ENCODE assay signal across 8 mouse cellular contexts in the genomic region with DNA sequence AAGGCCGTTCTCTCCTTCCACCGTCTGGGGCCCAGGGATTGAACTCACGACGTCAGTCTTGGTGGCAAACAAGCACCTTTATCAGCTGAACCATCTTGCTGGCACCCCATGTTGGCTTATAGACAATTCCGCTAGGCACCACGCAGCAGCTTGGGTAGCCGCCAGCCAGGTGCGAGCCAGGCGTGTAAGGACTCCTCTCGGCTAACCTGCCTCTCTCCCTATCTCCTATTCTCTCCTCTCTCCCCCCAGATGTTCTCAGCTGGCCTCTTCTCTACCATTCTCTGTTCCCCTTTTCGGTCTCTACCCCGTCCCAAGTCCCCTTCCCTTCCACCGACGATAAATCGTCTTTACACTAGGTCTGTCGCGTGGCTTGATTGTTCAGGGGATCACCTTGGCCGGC. TPM values are rescaled to one million over a fixed set of nuclear protein-coding genes. Genes with fewer than 3 reads are reported as not detected.
DNase-seq lines count a peak whose midpoint lies in the region; ATAC-seq and TF ChIP-seq lines count a peak whose summit lies in the region.

No protein-coding gene starts in this region.

- H3K9me3 ChIP-seq in ES-E14 (ENCODE audit: control insufficient read depth, insufficient read depth, low read depth, low read length): no peaks in the 10 kb centered on the region
- no peaks in the 10 kb centered on the region for H3K9me3 ChIP-seq in heart, embryonic 16.5 days (replicated peaks; ENCODE audit: control insufficient read depth, low read length)

- 13% methylated on average over 18 of the region's 18 CpGs for WGBS in heart, embryonic 16.5 days
- WGBS in macrophage (ENCODE audit: missing documents): 7% methylated on average over 18 of the region's 18 CpGs

- peak overlapping the region; percentile 78 for H3K9ac ChIP-seq in ES-E14 (ENCODE audit: insufficient read depth, low read depth, low read length, poor library complexity, severe bottlenecking)
- H3K9ac ChIP-seq in heart, embryonic 16.5 days (ENCODE audit: low read length): peak overlapping the region; percentile 72

- peaks cover 36% of the 10 kb centered on the region for H3K79me2 ChIP-seq in macrophage (ENCODE audit: inconsistent target)

- no peak for ATAC-seq in heart, embryonic 16.5 days (replicated peaks; ENCODE audit: extremely low read depth, insufficient read depth, low FRiP score)

- H3K4me2 ChIP-seq in heart, embryonic 16.5 days (ENCODE audit: low read depth, low read length): peak overlapping the region; percentile 77

- H3K36me3 ChIP-seq in ES-E14 (ENCODE audit: control insufficient read depth, insufficient read depth, low read length, poor library complexity, severe bottlenecking) (peaks cover 14% of the 10 kb centered on the region; the same call in 1 of the 2 replicates), macrophage (ENCODE audit: inconsistent target) (0 out of 2 replicates have a peak, but pooled peaks cover 2% of the 10 kb centered on the region)
- peaks cover 5% of the 10 kb centered on the region; the same call in 1 of the 2 replicates for H3K36me3 ChIP-seq in heart, embryonic 16.5 days (ENCODE audit: control insufficient read depth, insufficient read depth)

- peak overlapping the region; percentile 71 to 72 for H3K4me3 ChIP-seq in ES-E14 (ENCODE audit: insufficient read depth in 1 of 2, low read depth in 1 of 2, low read length in 2 of 2, poor library complexity in 1 of 2, severe bottlenecking in 1 of 2)
- peak overlapping the region; percentile 71 for H3K4me3 ChIP-seq in heart, embryonic 16.5 days (ENCODE audit: low read length)
- H3K4me3 ChIP-seq in macrophage (ENCODE audit: inconsistent target): peak overlapping the region; percentile 82

- no peaks in the 10 kb centered on the region for H3K27me3 ChIP-seq in heart, embryonic 16.5 days (ENCODE audit: control insufficient read depth, insufficient read depth, low read length)

- no peak overlapping the region for H3K27ac ChIP-seq in ES-E14 (ENCODE audit: insufficient read depth, low read depth, low read length, poor library complexity, severe bottlenecking)
- H3K27ac ChIP-seq in heart, embryonic 16.5 days (ENCODE audit: low read length): peak overlapping the region; percentile 66
- H3K27ac ChIP-seq in macrophage: peak overlapping the region; percentile 34

- peaks cover 5 to 7% of the 10 kb centered on the region in 2 experiments; a peak in 2 of 4 replicates for H3K4me1 ChIP-seq in ES-E14 (ENCODE audit: control insufficient read depth in 2 of 2, insufficient read depth in 2 of 2, low read length in 2 of 2, poor library complexity in 1 of 2)
- H3K4me1 ChIP-seq in heart, embryonic 16.5 days (ENCODE audit: control insufficient read depth, insufficient read depth, low read length): peaks cover 12% of the 10 kb centered on the region

- DNase-seq in heart, adult 11 months: peak; percentile 94
- DNase-seq in heart, postnatal 4 days: no peak
- DNase-seq in ES-E14 (ENCODE audit: low read depth, low spot score): no peak
- DNase-seq in embryo, embryonic 10.5 days (ENCODE audit: low spot score): no peak
- no peak for DNase-seq in right cerebral cortex, postnatal 25 days
- no peak for DNase-seq in lung, postnatal 10 days

- in situ Hi-C loops in ES-E14 (cut with MboI; ENCODE audit: low sequenced_read_pairs in 2 of 2, unreplicated experiment in 2 of 2): no loop called here

TF ChIP-seq in ES-E14, 5 proteins besides CTCF, POLR2A, EP300 and RAD21:
- TF ChIP-seq MAFK (IDR thresholded peaks at IDR 0.05; ENCODE audit: insufficient read depth, low read depth, low read length) (no peak), ZC3H11A (IDR thresholded peaks at IDR 0.05; ENCODE audit: borderline replicate concordance, low read depth, low read length) (no peak)

RNA-seq across cellular contexts. Expression of gene Ddost, which starts 0.8 kb away (rescaled TPM):
- total RNA-seq in heart, postnatal 4 days (2021): 100 to 1,000 TPM; 104 to 105 TPM
- 317 and 466 TPM in 2 replicates for total RNA-seq in ES-E14 (2012; rRNA removed)
- polyA plus RNA-seq in heart, embryonic 16.5 days (2015; fragmentation: Nextera tagmentation; extraction: Ambion mirVana): 247 and 263 TPM in 2 replicates
- 10 to 100 TPM in 10 of 26 experiments, 1 to 10 TPM in 16; 3.1 to 32.6 (median 9.6) TPM for total RNA-seq in macrophage (2018; cell fraction: chromatin; rRNA removed)
- total RNA-seq in macrophage (2018; cell fraction: cytosol; rRNA removed): 100 to 1,000 TPM in 20 of 26 experiments, 10 to 100 TPM in 6; 86.3 to 128 (median 110) TPM
- total RNA-seq in macrophage (2018; cell fraction: nucleus; rRNA removed): 100 to 1,000 TPM in 3 of 26 experiments, 10 to 100 TPM in 23; 24.8 to 118 (median 73.5) TPM
- polyA plus RNA-seq in macrophage (2018): 99.5 to 135 TPM (median 111 TPM) in 3 replicates

RNA-seq across cellular contexts. Expression of gene Pink1, which starts 22.4 kb away (rescaled TPM):
- total RNA-seq in heart, postnatal 4 days (2021): 100 to 1,000 TPM; 163 to 177 TPM
- total RNA-seq in ES-E14 (2012; rRNA removed): 13.4 and 14.2 TPM in 2 replicates
- polyA plus RNA-seq in heart, embryonic 16.5 days (2015; fragmentation: Nextera tagmentation; extraction: Ambion mirVana): 70.9 and 79.8 TPM in 2 replicates
- total RNA-seq in macrophage (2018; cell fraction: chromatin; rRNA removed): 10 to 100 TPM in 7 of 26 experiments, 1 to 10 TPM in 19; 1.3 to 30.2 (median 4.3) TPM
- 10 to 100 TPM; 14.2 to 82.9 (median 37.5) TPM for total RNA-seq in macrophage (2018; cell fraction: cytosol; rRNA removed)
- 10 to 100 TPM in 14 of 26 experiments, 1 to 10 TPM in 12; 5.7 to 41.2 (median 11.3) TPM for total RNA-seq in macrophage (2018; cell fraction: nucleus; rRNA removed)
- polyA plus RNA-seq in macrophage (2018): 22.5 to 70.3 TPM (median 44.1 TPM) in 3 replicates

RNA-seq across cellular contexts. Expression of gene Kif17, which starts 53.5 kb away (rescaled TPM):
- total RNA-seq in heart, postnatal 4 days (2021): under 1 TPM; 0.14 to 0.23 TPM
- 0.40 and 0.63 TPM in 2 replicates for total RNA-seq in ES-E14 (2012; rRNA removed)
- 0.68 and 0.99 TPM in 2 replicates for polyA plus RNA-seq in heart, embryonic 16.5 days (2015; fragmentation: Nextera tagmentation; extraction: Ambion mirVana)
- total RNA-seq in macrophage (2018; cell fraction: chromatin; rRNA removed): under 1 TPM in 12 of 26 experiments, not detected in 14; 0.22 to 0.76 (median 0.51) TPM
- total RNA-seq in macrophage (2018; cell fraction: cytosol; rRNA removed): under 1 TPM in 13 of 26 experiments, not detected in 13; 0.04 to 0.18 (median 0.10) TPM
- 1 to 10 TPM in 1 of 26 experiments, under 1 TPM in 9, not detected in 16; 0.21 to 2.2 (median 0.40) TPM for total RNA-seq in macrophage (2018; cell fraction: nucleus; rRNA removed)
- polyA plus RNA-seq in macrophage (2018): not detected in 3 replicates

RNA-seq across cellular contexts. Expression of gene Sh2d5, which starts 53.5 kb away (rescaled TPM):
- under 1 TPM; 0.29 to 0.36 TPM for total RNA-seq in heart, postnatal 4 days (2021)
- total RNA-seq in ES-E14 (2012; rRNA removed): 2.9 and 4.6 TPM in 2 replicates
- 0.15 and 0.26 TPM in 2 replicates for polyA plus RNA-seq in heart, embryonic 16.5 days (2015; fragmentation: Nextera tagmentation; extraction: Ambion mirVana)
- 1 to 10 TPM in 10 of 26 experiments, under 1 TPM in 16; 0.31 to 2.5 (median 0.93) TPM for total RNA-seq in macrophage (2018; cell fraction: chromatin; rRNA removed)
- total RNA-seq in macrophage (2018; cell fraction: cytosol; rRNA removed): under 1 TPM in 16 of 26 experiments, not detected in 10; 0.03 to 0.15 (median 0.07) TPM
- 1 to 10 TPM in 7 of 26 experiments, under 1 TPM in 18, not detected in 1; 0.29 to 3.8 (median 0.78) TPM for total RNA-seq in macrophage (2018; cell fraction: nucleus; rRNA removed)
- 0.06 to 0.09 TPM in 2 of 3 replicates, not detected in the other for polyA plus RNA-seq in macrophage (2018)

Comparison
In these comparisons a context has a peak if more than half of its experiments do, and no peak if none do; other contexts are left out.
1. RNA of gene Pink1, which starts 22.4 kb away (total RNA-seq): 163 to 177 TPM in heart, postnatal 4 days; 13.4 to 14.2 TPM in ES-E14; every median in the first group is over 10 times any median in the second.
2. Peak in every context shown above with its lines, with median percentiles within 50 percentile points of each other: H3K4me3 ChIP-seq.